Mouse (Mus musculus) urinary bladder, postnatal 10 days (tissue): ENCODE data around the gene Nudc.

Source experiments
- DNase-seq: peaks from one replicate; pipeline ENCODE4 v3.0.0; 2022; ENCODE audit warnings: low spot score

Gene Nudc

GRCm38 (mm10) chr4:133545272-133546231 lies at the start of gene Nudc:
Gene Nudc (minus strand): TSS chr4:133545996.
- DNase-seq = peak; percentile 79

DNA sequence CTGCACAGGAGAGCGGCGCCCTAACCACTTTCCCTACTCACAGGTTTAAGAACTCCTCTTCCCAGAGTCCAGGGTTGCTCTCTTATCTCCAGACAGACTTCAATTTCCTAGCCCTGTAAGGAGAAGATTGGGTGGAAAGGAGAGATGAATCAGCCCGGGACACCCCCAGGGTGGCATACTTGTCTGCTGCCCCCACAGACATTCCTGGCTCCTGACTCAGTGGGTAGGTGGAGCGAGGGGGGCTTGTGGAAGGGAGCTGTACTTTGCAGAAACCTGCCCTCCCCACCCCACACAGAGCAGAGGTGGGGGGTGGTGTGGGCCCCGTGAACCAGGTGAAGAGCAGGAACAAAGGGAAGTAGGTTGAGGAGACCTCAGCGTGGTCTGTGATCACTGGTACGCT lies 49.7 kb upstream of the Nudc start:
- DNase-seq = no peak

DNA sequence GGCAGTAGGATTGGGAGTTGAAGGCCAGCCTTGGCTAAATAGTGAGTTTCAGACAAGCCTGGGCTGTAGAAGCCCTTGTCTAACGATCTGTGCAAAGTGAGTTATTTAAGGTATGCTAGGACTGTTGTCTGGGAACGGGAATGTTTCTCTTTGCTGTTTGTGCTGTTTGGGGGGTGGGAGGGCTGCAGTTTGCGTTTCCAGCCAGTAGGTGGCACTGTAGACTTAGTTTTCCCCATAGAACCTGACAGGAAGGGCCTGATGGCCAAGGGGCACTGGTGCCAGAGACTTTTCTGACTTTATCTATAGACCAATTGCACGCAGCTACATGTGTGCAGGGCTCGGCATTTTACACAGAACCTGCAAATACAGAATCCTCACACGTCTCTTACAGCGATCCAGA lies 46.8 kb upstream of the Nudc start:
- DNase-seq = no peak

GRCm38 (mm10) chr4:133584059-133584951 lies 38.5 kb upstream of the Nudc start, which contains the start of gene Gpn2:
Gene Gpn2 (plus strand): TSS chr4:133584362.
- no peak for DNase-seq

GRCm38 (mm10) chr4:133583690-133584058 lies 37.9 kb upstream of the Nudc start:
- no peak for DNase-seq

DNA sequence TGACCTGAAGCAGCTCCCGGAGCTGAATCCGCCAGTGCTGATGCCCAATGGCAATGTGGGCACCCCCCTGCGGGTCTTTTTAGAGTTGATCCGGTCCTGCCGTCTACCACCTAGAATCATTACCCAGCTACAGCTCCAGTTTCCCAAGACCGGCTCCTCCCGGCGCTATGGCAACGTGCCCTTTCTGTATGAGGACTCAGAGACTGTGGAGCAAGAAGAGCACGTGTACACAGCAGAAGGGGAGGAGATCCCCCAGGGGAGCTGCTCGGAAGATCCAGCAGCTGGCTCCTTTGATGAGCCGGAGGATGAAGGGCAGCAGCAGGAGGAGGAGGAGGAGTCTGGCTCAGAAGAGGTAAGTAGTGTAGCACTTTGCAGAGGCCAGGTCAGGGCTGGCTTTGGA lies 32.2 kb upstream of the Nudc start:
- no peak for DNase-seq

- no peak for DNase-seq
Observed at GRCm38 (mm10) chr4:133574843-133575202, 29.0 kb upstream of the Nudc start.

DNA sequence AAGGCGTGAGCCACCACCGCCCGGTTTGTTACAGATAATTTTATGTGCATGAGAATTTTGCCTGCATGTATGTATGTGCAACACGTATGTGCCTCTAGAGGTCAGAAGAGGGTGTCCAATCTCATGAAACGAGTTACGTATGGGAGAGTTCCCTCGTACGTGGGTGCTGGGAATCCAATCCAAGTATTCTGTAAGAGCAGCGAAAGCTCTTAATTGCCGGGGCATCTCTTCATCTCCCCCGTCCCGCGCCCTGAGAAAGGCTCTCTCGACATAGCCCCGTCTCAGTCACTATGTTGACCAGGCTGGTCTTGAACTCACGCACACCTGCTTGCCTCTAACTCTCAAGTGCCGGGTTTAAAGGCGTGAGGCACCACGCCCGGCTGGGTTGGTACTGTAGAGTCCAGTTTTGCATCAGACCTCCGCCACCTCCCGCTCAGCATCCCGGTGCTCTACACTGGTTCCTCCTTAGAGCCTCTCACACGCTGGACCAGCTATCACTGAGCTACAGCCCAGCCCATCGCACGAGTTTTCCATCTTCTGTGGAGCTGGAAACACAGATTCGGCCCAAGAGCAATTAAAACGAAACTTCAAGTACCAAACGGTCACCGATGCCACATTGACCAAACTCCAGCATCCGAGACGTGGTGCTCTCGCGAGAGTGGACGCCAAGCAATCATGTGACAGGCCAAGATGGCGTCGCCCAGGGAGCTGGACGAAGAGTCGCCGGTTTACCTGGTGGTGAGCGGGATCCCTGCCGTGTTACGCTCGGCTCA lies 28.5 kb upstream of the Nudc start, which contains the start of gene Gpatch3:
Gene Gpatch3 (plus strand): TSS at position 676 of the 773 bp plus-strand sequence.
- peak; percentile 78 for DNase-seq

DNA sequence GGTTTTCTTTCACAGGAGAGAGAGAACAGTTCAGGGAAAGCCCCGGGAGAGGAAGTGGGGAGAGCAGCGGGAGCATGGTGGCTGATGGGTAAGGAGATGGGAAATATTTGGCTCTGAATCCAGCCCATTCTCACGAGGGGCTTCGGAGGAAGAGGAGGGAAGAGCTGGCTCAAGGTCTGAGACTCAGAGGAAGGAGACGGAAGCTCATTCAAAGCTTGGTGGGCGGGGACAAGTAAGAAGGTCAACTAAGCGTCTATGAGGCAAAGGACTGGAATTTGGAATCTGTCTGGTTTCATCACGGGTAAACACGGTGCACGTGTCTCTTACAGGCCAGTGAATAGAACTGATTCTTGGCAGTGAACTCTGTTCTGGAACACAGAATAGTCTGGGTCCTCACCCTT lies 24.3 kb upstream of the Nudc start:
- no peak for DNase-seq

GRCm38 (mm10) chr4:133569291-133570065 lies 23.7 kb upstream of the Nudc start:
- DNase-seq = no peak

DNA sequence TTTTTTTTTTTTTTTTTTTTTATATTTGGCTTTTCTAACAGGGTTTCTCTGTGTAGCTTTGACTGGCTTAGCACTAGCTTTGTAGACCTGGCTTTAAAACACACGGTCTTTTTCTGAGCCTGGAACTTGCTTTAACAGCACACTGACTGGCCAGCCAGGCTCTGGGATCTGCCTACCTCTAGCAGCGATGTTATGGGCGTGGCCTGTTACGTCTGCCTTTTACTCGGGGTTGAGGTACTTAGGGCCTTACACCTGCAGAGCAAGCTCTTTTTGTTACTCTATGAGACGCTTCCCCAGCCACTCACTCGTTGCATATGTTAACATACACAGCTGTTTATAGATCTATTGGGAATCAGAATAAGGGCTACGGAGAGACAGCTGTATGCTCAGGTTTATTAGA lies 21.5 kb upstream of the Nudc start:
- no peak for DNase-seq

DNA sequence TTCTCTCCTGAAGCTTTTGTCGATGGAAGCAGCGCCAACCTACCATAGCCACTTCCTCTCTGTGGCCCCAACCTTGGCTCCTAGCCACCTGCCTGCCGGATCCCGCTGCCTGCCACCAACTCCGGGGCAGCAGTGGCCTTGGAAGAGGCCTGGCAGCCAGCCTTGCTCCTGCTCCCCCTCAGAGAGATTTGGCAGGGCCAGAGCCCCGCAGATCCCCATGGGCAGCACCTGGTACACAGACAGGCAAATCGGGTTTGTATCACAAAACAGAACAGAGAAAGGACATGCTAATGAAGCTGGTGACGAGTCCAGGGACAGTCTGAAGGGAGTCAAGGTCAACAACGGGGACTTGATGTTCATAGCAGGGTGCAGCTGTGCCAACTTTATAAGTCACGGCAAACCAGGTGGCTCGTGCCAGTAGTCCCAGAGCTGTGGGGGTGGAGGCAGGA lies 17.4 kb upstream of the Nudc start:
- no peak for DNase-seq

DNA sequence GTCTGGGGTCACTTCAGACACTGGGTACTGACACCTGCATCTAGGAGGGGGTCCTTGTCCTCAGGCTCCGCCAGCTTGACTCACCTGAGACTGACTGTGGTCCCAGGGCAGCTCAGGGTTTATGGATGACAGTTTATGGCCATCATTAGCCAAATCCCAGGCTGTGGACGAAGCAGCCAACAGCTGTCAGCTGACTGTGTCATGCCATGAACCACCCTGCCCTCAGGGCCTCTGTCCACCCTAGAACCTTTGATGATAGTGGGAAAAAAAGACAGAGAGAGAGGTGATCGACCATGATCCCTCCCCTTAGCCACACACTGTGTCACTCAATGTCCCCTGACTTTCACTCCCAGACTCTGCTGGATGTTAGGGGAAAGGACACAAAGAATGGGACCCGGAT lies 15.8 kb upstream of the Nudc start:
- no peak for DNase-seq

- no peak for DNase-seq
Observed at GRCm38 (mm10) chr4:133559846-133560245, 14.1 kb upstream of the Nudc start.

DNA sequence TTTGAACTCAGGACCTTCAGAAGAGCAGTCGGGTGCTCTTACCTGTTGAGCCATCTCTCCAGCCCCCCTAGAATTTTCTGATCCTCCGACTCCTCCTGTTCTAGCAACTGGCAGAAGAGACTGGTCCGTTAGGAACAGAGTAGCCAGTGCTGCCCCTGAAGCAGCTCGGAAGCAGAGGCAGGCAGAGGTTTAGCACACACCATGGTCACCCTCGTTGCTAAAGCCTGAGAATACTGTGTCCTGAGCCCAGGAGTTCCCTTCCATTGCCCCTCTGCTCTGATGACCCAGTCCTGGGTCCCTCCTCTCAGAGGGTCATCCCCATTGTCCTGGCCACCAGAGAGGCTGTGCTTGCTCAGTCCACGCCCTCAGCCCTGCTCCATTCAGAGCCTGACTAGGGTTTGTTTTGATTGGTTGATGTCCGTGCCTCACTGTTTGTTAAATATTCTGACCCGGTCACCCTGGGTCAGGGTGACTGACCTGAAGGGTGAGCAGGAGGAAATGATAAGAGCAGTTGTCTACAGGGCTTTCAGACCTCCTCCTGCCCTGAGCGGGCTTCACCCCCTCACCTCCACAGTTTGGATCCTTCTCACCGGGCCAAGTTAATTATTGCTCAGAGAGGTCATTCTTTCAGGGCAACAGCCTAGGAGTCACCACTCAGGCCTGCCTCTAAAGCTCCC lies 11.4 kb upstream of the Nudc start:
- no peak for DNase-seq

- DNase-seq = no peak
Observed at GRCm38 (mm10) chr4:133553448-133554330, 7.9 kb upstream of the Nudc start.

GRCm38 (mm10) chr4:133552768-133553447 lies 7.1 kb upstream of the Nudc start, which contains the start of gene Nr0b2:
Gene Nr0b2 (plus strand): TSS chr4:133553376.
- DNase-seq = no peak

DNA sequence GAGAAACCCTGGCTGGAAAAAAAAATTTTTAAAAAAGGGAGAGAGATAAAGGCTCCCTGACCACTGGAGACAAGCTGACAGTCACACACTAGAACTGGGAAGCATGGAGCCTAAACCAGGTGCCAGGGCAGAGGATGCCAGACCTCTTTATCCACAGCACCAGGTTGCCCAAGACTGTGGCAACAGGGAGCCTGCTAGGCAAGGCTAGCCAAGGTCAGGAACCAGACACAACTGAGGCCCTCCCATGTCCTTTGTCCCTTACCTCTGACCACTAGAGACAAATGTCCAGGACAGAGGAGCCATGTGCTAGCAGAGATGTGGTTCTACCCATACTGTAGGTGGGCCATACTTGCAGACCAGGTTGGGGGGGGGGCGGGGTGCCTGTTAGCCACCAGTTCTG lies 6.2 kb upstream of the Nudc start:
- no peak for DNase-seq

GRCm38 (mm10) chr4:133536652-133537051 lies 9.1 kb downstream of the Nudc start:
- no peak for DNase-seq
